Mouse (Mus musculus): ENCODE data around the gene Gpnmb. TPM values are rescaled to one million over a fixed set of nuclear protein-coding genes. Genes with fewer than 3 reads are reported as not detected.

The Gpnmb gene
- total RNA-seq, 2 experiments from 2014 or later: 0.43 to 0.89 TPM

DNA sequence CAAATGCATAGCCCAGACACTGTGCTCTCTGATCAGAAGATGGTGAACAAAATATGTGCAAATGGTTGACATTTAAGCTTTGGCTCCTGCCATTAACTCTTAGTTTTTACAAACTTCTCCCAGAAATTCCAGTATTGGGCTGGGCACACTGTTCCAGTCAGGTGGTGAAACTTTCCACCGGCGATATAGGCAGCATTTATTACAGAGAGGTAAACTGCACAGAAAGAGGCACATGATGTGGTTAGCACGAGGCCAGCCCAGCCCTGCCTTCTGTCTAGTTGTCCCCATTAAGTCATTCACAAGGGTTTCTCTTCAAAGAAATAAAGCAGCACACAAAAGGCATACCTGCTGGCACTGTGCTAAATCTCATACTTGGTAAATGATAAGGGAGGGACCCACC, 7.6 kb upstream of the Gpnmb start:
- intact Hi-C loops (cut with DNase I): no loop called here
- DNase-seq: no peak

DNA sequence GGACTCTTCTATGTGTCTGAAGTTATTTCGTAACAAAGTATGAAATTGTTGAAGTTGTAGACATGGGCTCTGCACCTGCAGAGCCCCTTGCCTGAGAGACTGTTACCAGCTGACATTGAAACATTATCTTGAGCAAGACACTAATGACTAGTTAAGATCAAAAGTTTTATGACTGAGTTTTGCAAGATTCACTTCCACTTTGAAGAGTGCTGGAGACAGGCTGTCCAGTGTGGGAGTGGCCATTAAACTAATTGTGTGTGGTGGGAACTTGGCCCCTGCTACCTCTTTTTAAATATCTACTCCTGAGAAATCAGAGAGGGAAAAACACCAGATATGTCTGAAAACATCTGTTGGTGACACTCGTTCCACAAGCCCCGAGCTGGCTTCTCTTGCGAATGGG, 5.1 kb upstream of the Gpnmb start:
- intact Hi-C loops (cut with DNase I): no loop called here
- no peak for DNase-seq

GRCm38 (mm10) chr6:49032783-49033182, 3.6 kb upstream of the Gpnmb start:
- intact Hi-C loops (cut with DNase I): no loop called here
- DNase-seq: no peak

DNA sequence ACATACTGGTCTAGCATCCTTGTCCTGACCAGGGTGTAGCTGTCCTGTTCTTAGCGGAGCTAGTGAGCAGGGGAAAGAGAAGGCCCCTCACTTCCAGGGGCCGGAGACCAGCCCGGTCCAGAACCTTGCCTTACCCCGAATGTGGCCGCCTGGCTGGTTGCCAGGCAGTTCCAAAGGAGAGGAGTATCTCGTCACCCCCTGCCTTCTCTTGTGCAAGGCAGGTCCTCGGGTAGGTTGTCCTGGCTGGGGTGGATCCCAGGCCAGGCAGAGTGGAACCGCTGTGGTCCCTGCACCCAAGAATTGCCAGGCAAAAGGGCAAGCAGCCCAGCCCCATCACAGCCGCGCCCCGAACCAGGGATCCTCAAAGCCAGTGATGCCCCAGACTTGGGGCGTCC, 919 bp downstream of the Gpnmb start:
- intact Hi-C loops (cut with DNase I): no loop called here

DNA sequence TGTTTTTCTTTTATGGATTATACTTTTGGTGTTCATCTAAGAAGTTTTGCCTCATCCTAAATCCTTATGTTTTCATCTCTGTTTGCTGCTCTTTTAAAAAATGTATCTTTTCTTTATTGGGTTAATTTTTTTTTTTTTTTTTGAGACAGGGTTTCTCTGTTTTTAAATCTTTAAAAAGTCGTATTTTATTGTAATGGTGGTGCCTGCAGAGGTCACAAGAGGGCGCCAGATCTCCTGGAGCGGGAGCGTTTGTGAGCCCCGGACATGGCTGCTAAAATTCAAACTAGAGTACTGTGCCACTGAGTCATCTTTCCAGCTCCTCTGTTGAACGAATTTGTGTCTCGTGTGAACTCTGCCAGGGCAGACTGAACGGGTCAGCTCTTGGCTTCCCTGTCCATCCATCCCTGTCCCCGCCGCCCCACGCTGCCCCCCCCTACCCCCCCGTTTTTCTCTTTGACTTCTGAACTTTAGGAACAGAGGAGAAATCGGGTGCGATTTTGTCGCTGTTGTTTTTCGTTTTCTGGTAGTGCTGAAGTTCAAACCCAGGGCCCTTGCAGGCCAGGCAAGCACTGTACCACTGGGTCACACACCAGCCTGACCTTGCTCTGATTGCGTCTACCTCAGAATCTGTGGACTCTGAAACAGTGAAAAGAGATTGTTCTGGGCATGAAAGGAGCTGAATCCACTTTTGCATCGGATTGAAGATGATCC, 3.3 kb downstream of the Gpnmb start:
- intact Hi-C loops (cut with DNase I): no loop called here
- peak; percentile 53 to 66 for DNase-seq

More for the DNA sequence above, 919 bp downstream of the Gpnmb start:
- peak in 1 of 2 experiments; percentile 2 for DNase-seq

DNA sequence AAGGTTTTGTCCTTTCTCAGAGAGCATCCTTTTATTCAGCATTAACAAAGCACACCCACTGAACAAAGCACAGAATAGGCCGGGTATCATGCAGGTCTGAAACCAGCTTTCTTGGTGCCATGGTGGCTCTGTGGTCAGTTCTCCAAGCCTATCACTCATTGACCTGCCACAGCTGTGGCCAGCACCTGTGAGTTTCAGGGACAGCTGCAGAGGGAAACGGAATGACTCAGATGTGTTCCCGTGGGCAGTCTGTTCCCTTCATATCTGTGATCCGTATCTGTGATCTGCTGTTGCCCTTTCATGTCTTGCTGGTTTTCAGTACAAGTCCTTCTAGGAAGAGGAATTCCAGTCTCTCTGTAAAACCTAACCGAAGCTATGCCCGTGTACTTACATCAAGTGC, 10.2 kb downstream of the Gpnmb start:
- intact Hi-C loops (cut with DNase I): no loop called here
- DNase-seq: no peak

GRCm38 (mm10) chr6:49046976-49047375, 10.6 kb downstream of the Gpnmb start:
- no peak for DNase-seq
- intact Hi-C loops (cut with DNase I): no loop called here

- DNase-seq: no peak
- intact Hi-C loops (cut with DNase I): no loop called here
Observed at GRCm38 (mm10) chr6:49047848-49048247, 11.5 kb downstream of the Gpnmb start.

DNA sequence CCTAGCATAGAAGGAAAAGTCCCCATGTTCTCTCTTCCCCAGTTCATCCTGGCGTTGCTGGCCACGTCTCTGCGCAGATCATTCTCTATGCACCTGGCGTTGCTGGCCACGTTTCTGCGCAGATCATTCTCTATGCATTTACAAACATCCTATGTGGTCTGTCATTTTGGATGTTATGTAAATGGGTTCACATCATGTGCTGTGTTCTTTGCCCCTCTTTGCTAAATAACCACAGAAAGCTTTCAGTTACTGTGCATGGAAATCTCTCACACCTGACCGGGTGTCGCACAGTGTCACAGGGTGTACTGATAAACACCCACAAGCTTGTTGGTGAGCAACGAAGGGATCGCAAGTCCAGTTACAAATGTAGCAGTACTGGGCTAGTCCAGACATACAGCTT, 12.0 kb downstream of the Gpnmb start:
- intact Hi-C loops (cut with DNase I): no loop called here
- no peak for DNase-seq

- intact Hi-C loops (cut with DNase I): no loop called here
Observed at GRCm38 (mm10) chr6:49050677-49051410, 14.5 kb downstream of the Gpnmb start.

DNA sequence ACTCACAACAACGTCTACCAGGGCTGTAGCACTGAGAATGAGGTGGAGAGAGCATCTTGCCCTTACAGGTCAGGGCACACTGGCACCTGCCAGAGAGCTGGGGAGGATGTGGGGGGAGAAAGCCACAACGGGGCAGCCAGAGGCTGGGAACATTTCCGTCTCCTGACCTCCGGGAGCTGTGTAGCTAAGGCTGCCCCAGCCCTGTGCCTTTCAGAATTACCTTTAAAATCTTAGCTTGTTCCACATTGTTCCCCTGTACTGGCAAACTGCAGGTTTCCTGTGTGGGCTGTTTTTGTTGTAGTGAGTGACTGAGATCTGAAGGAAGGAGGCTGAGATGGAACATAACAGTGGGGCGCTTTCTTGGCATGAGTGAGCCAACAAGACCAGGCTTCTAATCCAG, 15.8 kb downstream of the Gpnmb start:
- DNase-seq: no peak
- intact Hi-C loops (cut with DNase I): no loop called here

More at GRCm38 (mm10) chr6:49050677-49051410, 14.5 kb downstream of the Gpnmb start:
- DNase-seq: no peak

DNA sequence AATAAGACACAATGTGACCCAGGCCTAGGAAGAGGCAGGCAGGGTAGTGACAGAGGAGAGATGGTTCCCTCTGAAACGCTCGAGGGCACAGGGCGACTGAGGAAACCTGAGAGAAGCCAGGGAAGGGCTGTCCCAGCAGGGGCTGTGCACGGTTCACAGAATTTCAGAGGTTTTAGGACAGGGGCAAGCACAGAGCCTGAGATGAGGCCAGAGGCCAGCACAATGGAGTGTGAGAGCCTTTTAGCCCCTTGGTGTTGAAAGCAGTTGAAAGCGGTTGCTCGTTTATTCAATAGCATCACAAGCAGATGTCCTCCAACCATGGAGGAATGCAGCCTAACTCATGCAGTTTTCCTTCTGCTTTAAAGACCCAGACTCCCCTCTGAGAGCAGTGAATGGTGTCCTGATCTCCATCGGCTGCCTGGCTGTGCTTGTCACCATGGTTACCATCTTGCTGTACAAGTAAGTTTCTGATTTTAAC, 18.9 kb downstream of the Gpnmb start:
- intact Hi-C loops (cut with DNase I): loop anchor here (5.0 kb wide), 2 partner anchors 132 to 342 kb away; partner anchors contain the start of gene Stk31

DNA sequence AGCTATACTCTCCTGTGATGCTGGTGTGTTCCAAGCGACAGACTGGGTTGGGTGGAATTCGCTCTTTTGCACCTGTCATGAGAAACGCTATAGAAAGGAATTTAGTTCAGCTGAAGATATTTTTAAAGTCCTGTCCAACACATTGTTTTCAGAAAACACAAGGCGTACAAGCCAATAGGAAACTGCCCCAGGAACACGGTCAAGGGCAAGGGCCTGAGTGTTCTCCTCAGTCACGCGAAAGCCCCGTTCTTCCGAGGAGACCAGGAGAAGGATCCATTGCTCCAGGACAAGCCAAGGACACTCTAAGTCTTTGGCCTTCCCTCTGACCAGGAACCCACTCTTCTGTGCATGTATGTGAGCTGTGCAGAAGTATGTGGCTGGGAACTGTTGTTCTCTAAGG, 19.7 kb downstream of the Gpnmb start:
- DNase-seq: no peak
- intact Hi-C loops (cut with DNase I): loop anchor here (2.0 to 5.0 kb wide), 3 partner anchors 87 to 341 kb away; partner anchors contain the start of gene Stk31

More for the DNA sequence above, 18.9 kb downstream of the Gpnmb start:
- no peak for DNase-seq

- DNase-seq: peak; percentile 76 to 80
- intact Hi-C loops (cut with DNase I): loop anchor here (1.0 to 5.0 kb wide), 4 partner anchors 85 to 340 kb away; partner anchors contain the start of gene Stk31
Observed at GRCm38 (mm10) chr6:49057053-49058021, 21.0 kb downstream of the Gpnmb start.

GRCm38 (mm10) chr6:49068361-49068760, 32.0 kb downstream of the Gpnmb start:
- no peak for DNase-seq
- intact Hi-C loops (cut with DNase I): no loop called here

GRCm38 (mm10) chr6:49073304-49074116, 37.2 kb downstream of the Gpnmb start, which contains the start of gene Malsu1:
Gene Malsu1, plus strand, starts transcription at chr6:49073795.
- intact Hi-C loops (cut with DNase I): loop anchor here (2.0 kb wide), 2 partner anchors 23 to 141 kb away; partner anchors contain the start of gene Igf2bp3
- DNase-seq: peak; percentile 96 to 97

- no peak for DNase-seq
- intact Hi-C loops (cut with DNase I): loop anchor here (2.0 kb wide), 1 partner anchor 23 kb away; no protein-coding TSS in a partner anchor
Observed at GRCm38 (mm10) chr6:49074117-49074490, 37.8 kb downstream of the Gpnmb start.

- no peak for DNase-seq
- intact Hi-C loops (cut with DNase I): no loop called here
Observed at GRCm38 (mm10) chr6:49077894-49078293, 41.5 kb downstream of the Gpnmb start.

DNA sequence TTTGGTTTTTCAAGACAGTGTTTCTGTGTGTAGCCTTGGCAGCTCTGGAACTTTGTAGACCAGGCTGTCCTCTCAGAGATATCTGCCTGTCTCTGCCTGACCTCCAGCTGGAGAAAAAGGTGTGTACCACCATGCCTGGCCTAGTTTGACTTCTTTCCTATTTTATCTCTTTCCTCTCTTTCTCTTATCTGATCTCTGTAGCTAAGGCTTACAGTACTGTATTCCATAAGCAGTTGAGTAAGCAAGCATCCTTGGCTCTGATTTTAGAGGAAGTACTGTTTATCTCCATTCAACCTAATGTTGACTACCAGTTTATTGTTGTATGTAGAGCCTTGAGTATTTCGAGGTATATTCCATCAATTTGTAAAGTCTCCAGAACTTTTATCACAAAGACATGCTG, 43.0 kb downstream of the Gpnmb start:
- intact Hi-C loops (cut with DNase I): no loop called here
- DNase-seq: no peak

Measured in heart, postnatal 36 days (tissue).